Mouse (Mus musculus) liver, postnatal 0 days (tissue): ENCODE measurements around the gene Gmpr2. TPM values are rescaled to one million over a fixed set of nuclear protein-coding genes. Genes with fewer than 3 reads are reported as not detected.
A peak's percentile ranks its signal among the peaks of the same experiment; 100 is the strongest.

Experiments
- ATAC-seq: fragments of 200-750 bp; cut with Nextera tagmentation; 2 replicates; pipeline ENCODE4 v1.8.0; 2017; ENCODE audit warnings: mild to moderate bottlenecking, moderate library complexity
- DNase-seq: peaks from one replicate; pipeline ENCODE4 v3.0.0-alpha.2; 2016
- H3K27ac ChIP-seq: fragments of 300-500 bp; sonication (generic); 2 replicates; pipeline ENCODE4 v1.5.1; 2014; ENCODE audit warnings: antibody characterized with exemption, moderate library complexity, mild to moderate bottlenecking, low read depth
- H3K27me3 ChIP-seq: fragments of 300-500 bp; sonication (generic); 2 replicates; pipeline ENCODE4 v1.6.1; 2014; ENCODE audit warnings: low read length, control low read depth, mixed read lengths; ENCODE audit not compliant: insufficient read depth
- H3K36me3 ChIP-seq: fragments of 300-500 bp; sonication (generic); replicated peaks from 2 replicates; pipeline ENCODE4 v1.6.1; 2014; ENCODE audit warnings: mild to moderate bottlenecking, control low read depth, low read length, moderate library complexity, mixed read lengths; ENCODE audit not compliant: insufficient read depth
- H3K4me1 ChIP-seq: fragments of 300-500 bp; sonication (generic); 2 replicates; pipeline ENCODE4 v1.6.1; 2014; ENCODE audit warnings: antibody characterized with exemption, mild to moderate bottlenecking, control low read depth; ENCODE audit not compliant: insufficient read depth
- H3K4me2 ChIP-seq: fragments of 300-500 bp; sonication (generic); 2 replicates; pipeline ENCODE4 v1.6.1; 2014; ENCODE audit warnings: low read depth, mild to moderate bottlenecking, low read length, moderate library complexity, mixed read lengths
- H3K4me3 ChIP-seq: fragments of 300-500 bp; sonication (generic); 2 replicates; pipeline ENCODE4 v1.5.1; 2014; ENCODE audit warnings: low read depth, low read length
- H3K9ac ChIP-seq: fragments of 300-500 bp; sonication (generic); replicated peaks from 2 replicates; pipeline ENCODE4 v1.6.1; 2014; ENCODE audit warnings: mild to moderate bottlenecking, moderate library complexity
- H3K9me3 ChIP-seq: fragments of 300-500 bp; sonication (generic); 2 replicates; pipeline ENCODE4 v1.6.1; 2016; ENCODE audit warnings: mild to moderate bottlenecking, control low read depth, low read length, mixed read lengths
- CTCF ChIP-seq: sonication (generic); IDR thresholded peaks from 2 replicates; pipeline ENCODE4 v1.5.1; 2016; ENCODE audit warnings: antibody characterized with exemption, low read depth
- EP300 ChIP-seq: IDR thresholded peaks from 2 replicates; pipeline ENCODE4 v1.6.1; 2016; ENCODE audit warnings: antibody characterized with exemption, low read depth, mild to moderate bottlenecking
- WGBS: fragments of 180-500 bp; shearing (Covaris S2); extraction: QIAGEN DNeasy Blood & Tissue Kit; methylation state at CpG from one replicate; pipeline ENCODE4 v1.1.7; 2014; ENCODE audit not compliant: insufficient replicate concordance; 5-methylcytosine and 5-hydroxymethylcytosine counted together
- polyA plus RNA-seq: library from polyadenylated mRNA; unstranded; fragments of >200 nt; fragmentation: Nextera tagmentation; extraction: Ambion mirVana; gene quantifications from 2 replicates; pipeline ENCODE4 v1.2.1, GENCODE M21; 2015

The Gmpr2 gene
- polyA plus RNA-seq = 15.0 and 17.4 TPM in 2 replicates

GRCm38 (mm10) chr14:55671833-55672740 lies at the start of gene Gmpr2, which contains the start of gene Nedd8:
Gene Gmpr2, plus strand, starts transcription at chr14:55671941.
Gene Nedd8, minus strand, starts transcription at chr14:55672124.
- H3K27me3 ChIP-seq = no peaks in the 10 kb centered on the region
- peak; percentile 88 for DNase-seq
- peak within 1 kb of the TSS; percentile 68 for H3K4me3 ChIP-seq
- whole genome bisulfite sequencing = under 1% methylated on average over 38 of the region's 38 CpGs
- H3K27ac ChIP-seq = peak within 1 kb of the TSS; percentile 78
- peak; percentile 98 for ATAC-seq
- H3K36me3 ChIP-seq = peaks cover 21% of the 10 kb centered on the region
- H3K9me3 ChIP-seq = no peaks in the 10 kb centered on the region
- H3K9ac ChIP-seq = peak within 1 kb of the TSS; percentile 68
- H3K4me1 ChIP-seq = peaks cover 13% of the 10 kb centered on the region
- TF ChIP-seq CTCF (no peak), EP300 (peak; percentile 52; the same call in 1 of the 2 replicates)
- H3K4me2 ChIP-seq = peak within 1 kb of the TSS; percentile 79

- Histone ChIP-seq H3K36me3 (peaks cover 61% of the 10 kb centered on the region), H3K27me3 (no peaks in the 10 kb centered on the region), H3K9ac (no peak overlapping the region), H3K27ac (no peak overlapping the region), H3K4me2 (no peak overlapping the region), H3K4me1 (no peaks in the 10 kb centered on the region), H3K4me3 (no peak overlapping the region), H3K9me3 (no peaks in the 10 kb centered on the region)
- WGBS = 85% methylated on average over 27 of the region's 27 CpGs
- DNase-seq (no peak), ATAC-seq (peak; percentile 62)
- TF ChIP-seq EP300 (no peak), CTCF (no peak)
These were observed 43.5 kb upstream of the Gmpr2 start for GRCm38 (mm10) chr14:55628077-55628827.

- H3K27me3 ChIP-seq = no peaks in the 10 kb centered on the region
- DNase-seq (peak; percentile 78), ATAC-seq (peak; percentile 35; the same call in 1 of the 2 replicates)
- H3K9ac ChIP-seq = no peak overlapping the region
- no peak overlapping the region for H3K4me3 ChIP-seq
- no peaks in the 10 kb centered on the region for H3K4me1 ChIP-seq
- 45% methylated on average over 5 of the region's 5 CpGs for WGBS
- H3K36me3 ChIP-seq = peaks cover 71% of the 10 kb centered on the region
- no peak overlapping the region for H3K27ac ChIP-seq
- no peak overlapping the region for H3K4me2 ChIP-seq
- no peaks in the 10 kb centered on the region for H3K9me3 ChIP-seq
- TF ChIP-seq EP300 (no peak), CTCF (peak; percentile 90)
These were observed 42.4 kb upstream of the Gmpr2 start for GRCm38 (mm10) chr14:55629312-55629711.

GRCm38 (mm10) chr14:55634874-55635522 lies 36.7 kb upstream of the Gmpr2 start:
- Histone ChIP-seq H3K4me1 (peaks cover 7% of the 10 kb centered on the region), H3K36me3 (peaks cover 69% of the 10 kb centered on the region), H3K4me2 (peak overlapping the region; percentile 82), H3K27me3 (no peaks in the 10 kb centered on the region), H3K9me3 (no peaks in the 10 kb centered on the region), H3K9ac (peak overlapping the region; percentile 61), H3K27ac (no peak overlapping the region), H3K4me3 (peak overlapping the region; percentile 55)
- TF ChIP-seq CTCF = no peak
- no peak for TF ChIP-seq EP300
- DNase-seq (no peak), ATAC-seq (peak; percentile 40)
- WGBS = 9% methylated on average over 19 of the region's 23 CpGs

GRCm38 (mm10) chr14:55635523-55636007 lies 36.2 kb upstream of the Gmpr2 start, which contains the start of gene Ipo4:
Gene Ipo4, minus strand, starts transcription at chr14:55635957.
- ATAC-seq (peak; percentile 95), DNase-seq (peak; percentile 92)
- 0 out of 2 replicates have a peak, but pooled peaks have one; percentile 16 for TF ChIP-seq EP300
- TF ChIP-seq CTCF = no peak
- H3K27me3 ChIP-seq = no peaks in the 10 kb centered on the region
- no peaks in the 10 kb centered on the region for H3K9me3 ChIP-seq
- H3K4me2 ChIP-seq = peak within 1 kb of the TSS; percentile 82
- peak within 1 kb of the TSS; percentile 55 for H3K4me3 ChIP-seq
- peaks cover 69% of the 10 kb centered on the region for H3K36me3 ChIP-seq
- 1% methylated on average over 33 of the region's 33 CpGs for WGBS
- H3K9ac ChIP-seq = peak within 1 kb of the TSS; percentile 61
- peak within 1 kb of the TSS; percentile 53; the same call in 1 of the 2 replicates for H3K27ac ChIP-seq
- peaks cover 7% of the 10 kb centered on the region for H3K4me1 ChIP-seq
